Mouse (Mus musculus) midbrain, postnatal 0 days (tissue): Measurements from ENCODE around the gene Slc25a35. TPM values are rescaled to one million over a fixed set of nuclear protein-coding genes. Genes with fewer than 3 reads are reported as not detected.

Experiments used
- ATAC-seq: fragments of 200-750 bp; cut with Nextera tagmentation; 2 replicates; pipeline ENCODE4 v1.8.0; 2017; ENCODE audit warnings: moderate number of reproducible peaks, mild to moderate bottlenecking, moderate TSS enrichment, moderate library complexity; ENCODE audit not compliant: low FRiP score
- DNase-seq: peaks from one replicate; pipeline ENCODE4 v3.0.0-alpha.2; 2015; ENCODE audit warnings: low spot score
- H3K27ac ChIP-seq: fragments of 300-500 bp; sonication (generic); 2 replicates; pipeline ENCODE4 v1.5.1; 2014; ENCODE audit warnings: low read depth, mild to moderate bottlenecking, low read length, mixed read lengths
- H3K27me3 ChIP-seq: fragments of 300-500 bp; sonication (generic); 2 replicates; pipeline ENCODE4 v1.6.1; 2014; ENCODE audit warnings: low read length, control low read depth, mixed read lengths; ENCODE audit not compliant: insufficient read depth
- H3K36me3 ChIP-seq: fragments of 300-500 bp; sonication (generic); 2 replicates; pipeline ENCODE4 v1.6.1; 2014; ENCODE audit warnings: low read length, control low read depth, mixed read lengths; ENCODE audit not compliant: insufficient read depth
- H3K4me1 ChIP-seq: fragments of 300-500 bp; sonication (generic); 2 replicates; pipeline ENCODE4 v1.6.1; 2014; ENCODE audit warnings: mild to moderate bottlenecking, control low read depth, antibody characterized with exemption, low read length, mixed read lengths; ENCODE audit not compliant: insufficient read depth
- H3K4me2 ChIP-seq: fragments of 300-500 bp; sonication (generic); 2 replicates; pipeline ENCODE4 v1.6.1; 2014; ENCODE audit warnings: low read depth, mild to moderate bottlenecking, low read length, mixed read lengths; ENCODE audit not compliant: poor library complexity, severe bottlenecking
- H3K4me3 ChIP-seq: fragments of 300-500 bp; sonication (generic); 2 replicates; pipeline ENCODE4 v1.5.1; 2014; ENCODE audit warnings: low read depth, mild to moderate bottlenecking, low read length, moderate library complexity
- H3K9ac ChIP-seq: fragments of 300-500 bp; sonication (generic); replicated peaks from 2 replicates; pipeline ENCODE4 v1.6.1; 2014; ENCODE audit warnings: mild to moderate bottlenecking, low read length, moderate library complexity, mixed read lengths; ENCODE audit not compliant: poor library complexity, severe bottlenecking
- H3K9me3 ChIP-seq: fragments of 300-500 bp; sonication (generic); 2 replicates; pipeline ENCODE4 v1.6.1; 2016; ENCODE audit warnings: low read length, control low read depth
- CTCF ChIP-seq: IDR thresholded peaks from 2 replicates; pipeline ENCODE4 v1.5.1; 2016; ENCODE audit warnings: antibody characterized with exemption, mild to moderate bottlenecking
- WGBS: fragments of 180-500 bp; shearing (Covaris S2); extraction: QIAGEN DNeasy Blood & Tissue Kit; methylation state at CpG from one replicate; pipeline ENCODE4 v1.1.7; 2014; 5-methylcytosine and 5-hydroxymethylcytosine counted together
- polyA plus RNA-seq: library from polyadenylated mRNA; unstranded; fragments of >200 nt; fragmentation: Nextera tagmentation; extraction: Ambion mirVana; gene quantifications from 2 replicates; pipeline ENCODE4 v1.2.1, GENCODE M21; 2015
- total RNA-seq: library from RNA; depleted of rRNA; stranded (reverse); fragments of >200 nt; gene quantifications from 2 replicates; pipeline ENCODE4 v1.2.3, GENCODE M21; 2014

Slc25a35 gene
- total and polyA plus RNA-seq, 2 experiments from 2014 or later: 0.93 to 2.0 TPM

- Histone ChIP-seq H3K9ac (no peak overlapping the region), H3K4me1 (peaks cover 4% of the 10 kb centered on the region; the same call in 1 of the 2 replicates), H3K27me3 (no peaks in the 10 kb centered on the region), H3K4me3 (peak overlapping the region; percentile 41), H3K27ac (no peak overlapping the region), H3K4me2 (peak overlapping the region; percentile 59), H3K9me3 (no peaks in the 10 kb centered on the region), H3K36me3 (peaks cover 3% of the 10 kb centered on the region; the same call in 1 of the 2 replicates)
- ATAC-seq (no peak), DNase-seq (no peak)
- 85% methylated on average over 4 of the region's 4 CpGs for WGBS
- no peak for TF ChIP-seq CTCF
Observed at GRCm38 (mm10) chr11:68946001-68946400, 21.9 kb upstream of the Slc25a35 start.

GRCm38 (mm10) chr11:68946806-68947440 lies 21.0 kb upstream of the Slc25a35 start:
- no peak for TF ChIP-seq CTCF
- Histone ChIP-seq H3K27me3 (no peaks in the 10 kb centered on the region), H3K4me2 (peak overlapping the region; percentile 59), H3K4me1 (peaks cover 4% of the 10 kb centered on the region; the same call in 1 of the 2 replicates), H3K36me3 (peaks cover 3% of the 10 kb centered on the region; the same call in 1 of the 2 replicates), H3K27ac (peak overlapping the region; percentile 89), H3K9me3 (no peaks in the 10 kb centered on the region), H3K4me3 (peak overlapping the region; percentile 41), H3K9ac (peak overlapping the region; percentile 58)
- DNase-seq (peak; percentile 24), ATAC-seq (peak; percentile 81)
- WGBS: 8% methylated on average over 12 of the region's 16 CpGs

- H3K9ac ChIP-seq: peak overlapping the region; percentile 69
- no peaks in the 10 kb centered on the region for H3K27me3 ChIP-seq
- ATAC-seq (peak; percentile 87), DNase-seq (peak; percentile 89)
- no peak for TF ChIP-seq CTCF
- peak overlapping the region; percentile 59 for H3K4me2 ChIP-seq
- no peaks in the 10 kb centered on the region for H3K9me3 ChIP-seq
- peak overlapping the region; percentile 41 for H3K4me3 ChIP-seq
- peaks cover 3% of the 10 kb centered on the region; the same call in 1 of the 2 replicates for H3K36me3 ChIP-seq
- H3K27ac ChIP-seq: peak overlapping the region; percentile 89
- WGBS: 5% methylated on average over 12 of the region's 12 CpGs
- peaks cover 4% of the 10 kb centered on the region; the same call in 1 of the 2 replicates for H3K4me1 ChIP-seq
Observed at GRCm38 (mm10) chr11:68947542-68947993, 20.4 kb upstream of the Slc25a35 start.

DNA sequence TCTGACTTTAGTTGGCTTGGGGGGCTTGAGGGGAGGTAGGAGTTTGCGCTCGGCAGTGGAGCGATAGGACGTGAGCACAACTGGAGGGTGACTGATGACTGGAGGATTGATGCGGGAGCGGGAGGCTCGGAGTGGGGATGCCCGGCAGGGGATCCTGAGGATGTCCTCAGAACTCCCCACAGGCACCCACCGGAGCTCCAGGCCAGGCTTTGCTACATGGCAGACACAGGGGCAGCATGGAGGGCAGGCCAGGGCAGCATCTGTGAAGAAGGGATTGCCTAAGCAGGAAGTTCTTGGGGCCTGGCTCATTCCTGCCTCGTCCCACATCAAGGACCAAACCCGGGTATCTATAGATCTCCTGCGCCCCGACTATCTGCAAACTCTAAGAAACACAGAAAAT lies 14.0 kb upstream of the Slc25a35 start:
- DNase-seq: no peak
- Histone ChIP-seq H3K27me3 (peaks cover 14% of the 10 kb centered on the region), H3K4me2 (peak overlapping the region; percentile 48), H3K27ac (no peak overlapping the region), H3K4me3 (no peak overlapping the region), H3K9me3 (no peaks in the 10 kb centered on the region), H3K9ac (no peak overlapping the region), H3K36me3 (no peaks in the 10 kb centered on the region), H3K4me1 (peaks cover 5% of the 10 kb centered on the region; the same call in 1 of the 2 replicates)
- no peak for ATAC-seq
- 14% methylated on average over 13 of the region's 13 CpGs for WGBS
- TF ChIP-seq CTCF: no peak

DNA sequence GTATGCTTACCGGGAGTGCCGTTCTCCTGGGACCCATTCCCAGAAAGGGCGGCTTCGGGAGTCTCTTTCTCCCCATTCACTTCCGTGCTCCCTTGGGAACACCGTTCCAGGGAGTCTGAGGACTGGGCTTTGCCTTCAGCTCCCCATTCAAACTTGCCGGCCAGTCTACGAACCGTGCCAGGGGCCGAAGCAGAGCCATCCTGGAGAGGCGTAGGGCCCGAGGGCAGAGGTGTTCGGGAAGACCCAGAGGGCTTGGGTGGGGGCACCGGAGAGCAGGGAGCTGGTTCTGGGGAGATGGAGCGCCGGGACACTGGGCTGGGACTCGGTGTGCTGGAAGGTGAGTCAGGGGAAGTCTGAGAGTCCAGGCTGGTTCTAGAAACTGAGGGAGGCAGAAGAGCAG lies 13.5 kb upstream of the Slc25a35 start:
- Histone ChIP-seq H3K36me3 (no peaks in the 10 kb centered on the region), H3K4me2 (peak overlapping the region; percentile 48), H3K4me3 (peak overlapping the region; percentile 28), H3K9me3 (no peaks in the 10 kb centered on the region), H3K27ac (no peak overlapping the region), H3K4me1 (peaks cover 5% of the 10 kb centered on the region; the same call in 1 of the 2 replicates), H3K27me3 (peaks cover 14% of the 10 kb centered on the region), H3K9ac (peak overlapping the region; percentile 48; the same call in 1 of the 2 replicates)
- ATAC-seq: no peak
- no peak for DNase-seq
- 1% methylated on average over 17 of the region's 17 CpGs for WGBS
- TF ChIP-seq CTCF: no peak

DNA sequence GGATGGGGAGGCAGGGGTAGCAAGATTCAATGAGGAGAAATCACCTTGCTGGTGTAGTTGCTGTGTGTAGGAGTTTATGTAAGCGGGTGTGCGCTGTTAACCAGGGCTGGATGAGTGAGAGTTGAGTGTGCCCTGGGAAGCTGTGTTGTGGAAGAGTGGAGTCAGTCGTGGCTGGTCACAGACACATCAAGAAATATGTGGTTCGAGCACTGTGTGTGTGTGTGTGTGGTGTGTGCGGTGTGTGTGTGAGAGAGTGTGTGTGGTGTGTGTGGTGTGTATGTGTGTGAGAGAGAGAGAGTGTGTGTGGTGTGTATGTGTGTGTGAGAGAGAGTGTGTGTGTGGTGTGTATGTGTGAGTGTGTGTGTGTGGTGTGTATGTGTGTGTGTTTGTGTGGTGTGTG lies 12.5 kb upstream of the Slc25a35 start:
- H3K4me2 ChIP-seq: peak overlapping the region; percentile 48; the same call in 1 of the 2 replicates
- ATAC-seq (no peak), DNase-seq (no peak)
- peaks cover 14% of the 10 kb centered on the region for H3K27me3 ChIP-seq
- no peaks in the 10 kb centered on the region for H3K9me3 ChIP-seq
- no peak overlapping the region for H3K4me3 ChIP-seq
- peaks cover 5% of the 10 kb centered on the region; the same call in 1 of the 2 replicates for H3K4me1 ChIP-seq
- no peaks in the 10 kb centered on the region for H3K36me3 ChIP-seq
- no peak overlapping the region for H3K27ac ChIP-seq
- H3K9ac ChIP-seq: no peak overlapping the region
- TF ChIP-seq CTCF: no peak
- 76% methylated on average over 5 of the region's 5 CpGs for WGBS
